Mouse (Mus musculus) testis, adult 2 months (tissue): Measurements from ENCODE around the gene Cptp.

Experiments used
- CTCF ChIP-seq: fragments of 200-500 bp; IDR thresholded peaks from 2 replicates; pipeline ENCODE4 v1.5.1; 2012; ENCODE audit warnings: low read depth, mild to moderate bottlenecking, inconsistent platforms, low read length, moderate library complexity; ENCODE audit not compliant: control insufficient read depth, insufficient read depth, insufficient replicate concordance
- POLR2A ChIP-seq: fragments of 200-500 bp; IDR thresholded peaks from 2 replicates; pipeline ENCODE4 v1.6.1; 2012; ENCODE audit warnings: low read depth, mild to moderate bottlenecking, inconsistent platforms, low read length, moderate library complexity; ENCODE audit not compliant: control insufficient read depth

- TF ChIP-seq POLR2A, result peak; percentile 37; the same call in 1 of the 2 replicates
- TF ChIP-seq CTCF, result no peak
Observed at GRCm38 (mm10) chr4:155891551-155892001, 22.3 kb upstream of the Cptp start, which contains the start of the genes Pusl1 and Acap3.
